Mouse (Mus musculus): Measurements from ENCODE around the gene Akirin1. TPM values are rescaled to one million over a fixed set of nuclear protein-coding genes. Genes with fewer than 3 reads are reported as not detected.
A peak's percentile ranks its signal among the peaks of the same experiment; 100 is the strongest.

The Akirin1 gene
- 59.0 to 64.4 TPM (median 63.3 TPM) in 3 replicates for total RNA-seq (2017)

- peak; percentile 90 for ATAC-seq (replicated peaks; ENCODE audit: insufficient number of reproducible peaks, low FRiP score, low TSS enrichment, poor library complexity, severe bottlenecking)
These were observed at the start of gene Akirin1 for GRCm38 (mm10) chr4:123750152-123750651. TSS of gene Akirin1 (minus strand) at chr4:123750345.

GRCm38 (mm10) chr4:123797856-123798255 lies 47.7 kb upstream of the Akirin1 start:
- ATAC-seq (replicated peaks; ENCODE audit: insufficient number of reproducible peaks, low FRiP score, low TSS enrichment, poor library complexity, severe bottlenecking), result no peak

- ATAC-seq (replicated peaks; ENCODE audit: insufficient number of reproducible peaks, low FRiP score, low TSS enrichment, poor library complexity, severe bottlenecking), result no peak
These were observed 47.3 kb upstream of the Akirin1 start for GRCm38 (mm10) chr4:123797403-123797802.

GRCm38 (mm10) chr4:123795057-123795456 lies 44.9 kb upstream of the Akirin1 start:
- ATAC-seq (replicated peaks; ENCODE audit: insufficient number of reproducible peaks, low FRiP score, low TSS enrichment, poor library complexity, severe bottlenecking), result no peak

GRCm38 (mm10) chr4:123793136-123793535 lies 43.0 kb upstream of the Akirin1 start:
- no peak for ATAC-seq (replicated peaks; ENCODE audit: insufficient number of reproducible peaks, low FRiP score, low TSS enrichment, poor library complexity, severe bottlenecking)

GRCm38 (mm10) chr4:123792666-123793065 lies 42.5 kb upstream of the Akirin1 start:
- no peak for ATAC-seq (replicated peaks; ENCODE audit: insufficient number of reproducible peaks, low FRiP score, low TSS enrichment, poor library complexity, severe bottlenecking)

GRCm38 (mm10) chr4:123787191-123787985 lies 37.2 kb upstream of the Akirin1 start, which contains the start of gene Rhbdl2:
TSS of gene Rhbdl2 (plus strand) at chr4:123787874.
- no peak for ATAC-seq (replicated peaks; ENCODE audit: insufficient number of reproducible peaks, low FRiP score, low TSS enrichment, poor library complexity, severe bottlenecking)

GRCm38 (mm10) chr4:123768234-123768633 lies 18.1 kb upstream of the Akirin1 start:
- no peak for ATAC-seq (replicated peaks; ENCODE audit: insufficient number of reproducible peaks, low FRiP score, low TSS enrichment, poor library complexity, severe bottlenecking)

GRCm38 (mm10) chr4:123767807-123768206 lies 17.7 kb upstream of the Akirin1 start:
- ATAC-seq (replicated peaks; ENCODE audit: insufficient number of reproducible peaks, low FRiP score, low TSS enrichment, poor library complexity, severe bottlenecking), result no peak

- no peak for ATAC-seq (replicated peaks; ENCODE audit: insufficient number of reproducible peaks, low FRiP score, low TSS enrichment, poor library complexity, severe bottlenecking)
These were observed 14.9 kb upstream of the Akirin1 start for GRCm38 (mm10) chr4:123765071-123765470.

GRCm38 (mm10) chr4:123758306-123758705 lies 8.2 kb upstream of the Akirin1 start:
- no peak for ATAC-seq (replicated peaks; ENCODE audit: insufficient number of reproducible peaks, low FRiP score, low TSS enrichment, poor library complexity, severe bottlenecking)

- ATAC-seq (replicated peaks; ENCODE audit: insufficient number of reproducible peaks, low FRiP score, low TSS enrichment, poor library complexity, severe bottlenecking), result peak; percentile 47; the same call in 1 of the 2 replicates
These were observed 665 bp upstream of the Akirin1 start for GRCm38 (mm10) chr4:123750707-123751312.

- ATAC-seq (replicated peaks; ENCODE audit: insufficient number of reproducible peaks, low FRiP score, low TSS enrichment, poor library complexity, severe bottlenecking), result peak; percentile 29
These were observed 538 bp downstream of the Akirin1 start for GRCm38 (mm10) chr4:123749484-123750130.

- no peak for ATAC-seq (replicated peaks; ENCODE audit: insufficient number of reproducible peaks, low FRiP score, low TSS enrichment, poor library complexity, severe bottlenecking)
These were observed 1.3 kb downstream of the Akirin1 start for GRCm38 (mm10) chr4:123748726-123749415.

GRCm38 (mm10) chr4:123745221-123745775 lies 4.8 kb downstream of the Akirin1 start:
- no peak for ATAC-seq (replicated peaks; ENCODE audit: insufficient number of reproducible peaks, low FRiP score, low TSS enrichment, poor library complexity, severe bottlenecking)

GRCm38 (mm10) chr4:123742891-123743290 lies 7.3 kb downstream of the Akirin1 start:
- ATAC-seq (replicated peaks; ENCODE audit: insufficient number of reproducible peaks, low FRiP score, low TSS enrichment, poor library complexity, severe bottlenecking), result no peak

GRCm38 (mm10) chr4:123738708-123739107 lies 11.4 kb downstream of the Akirin1 start:
- no peak for ATAC-seq (replicated peaks; ENCODE audit: insufficient number of reproducible peaks, low FRiP score, low TSS enrichment, poor library complexity, severe bottlenecking)

GRCm38 (mm10) chr4:123733532-123733931 lies 16.6 kb downstream of the Akirin1 start:
- no peak for ATAC-seq (replicated peaks; ENCODE audit: insufficient number of reproducible peaks, low FRiP score, low TSS enrichment, poor library complexity, severe bottlenecking)
